ENCODE assay signal across 1 mouse cellular context in genomic region chr12:111558655-111559054, GRCm38 (mm10).
TF ChIP-seq lines count a peak whose summit lies in the region.

No protein-coding gene starts in this region.

TF ChIP-seq in CH12.LX, 34 proteins besides CTCF, POLR2A, EP300 and RAD21:
- TF ChIP-seq TBP (conservative IDR thresholded peaks at IDR 0.05; ENCODE audit: low read depth, low read length) (no peak), ZNF384 (IDR thresholded peaks at IDR 0.05; ENCODE audit: low read depth, low read length) (no peak), IRF4 (IDR thresholded peaks at IDR 0.05; ENCODE audit: low read depth, low read length) (no peak), ELF1 (IDR thresholded peaks at IDR 0.05; ENCODE audit: low read depth, low read length) (no peak), MXI1 (IDR thresholded peaks at IDR 0.05; ENCODE audit: low read depth, low read length) (no peak), MAZ (IDR thresholded peaks at IDR 0.05; ENCODE audit: low read depth, low read length) (no peak), POLR2AphosphoS2 (IDR thresholded peaks at IDR 0.05; ENCODE audit: low read depth, low read length) (no peak), TCF12 (IDR thresholded peaks at IDR 0.05; ENCODE audit: low read depth, low read length) (no peak), RCOR1 (conservative IDR thresholded peaks at IDR 0.05; ENCODE audit: low read depth, low read length) (no peak), KAT2A (IDR thresholded peaks at IDR 0.05; ENCODE audit: insufficient replicate concordance, low read length) (no peak), USF1 (IDR thresholded peaks at IDR 0.05; ENCODE audit: low read depth, low read length) (no peak), ETS1 (conservative IDR thresholded peaks at IDR 0.05; ENCODE audit: low read depth, low read length) (no peak), MYC (IDR thresholded peaks at IDR 0.05; ENCODE audit: low read depth, low read length) (no peak)
TF ChIP-seq in CH12.LX: peak in this region for 0.
